Mouse (Mus musculus): ENCODE data around the gene Snrpn. TPM values are rescaled to one million over a fixed set of nuclear protein-coding genes. Genes with fewer than 3 reads are reported as not detected.

Snrpn gene
- polyA plus RNA-seq, 1 experiment from 2014 or later = 37.4 TPM

DNA sequence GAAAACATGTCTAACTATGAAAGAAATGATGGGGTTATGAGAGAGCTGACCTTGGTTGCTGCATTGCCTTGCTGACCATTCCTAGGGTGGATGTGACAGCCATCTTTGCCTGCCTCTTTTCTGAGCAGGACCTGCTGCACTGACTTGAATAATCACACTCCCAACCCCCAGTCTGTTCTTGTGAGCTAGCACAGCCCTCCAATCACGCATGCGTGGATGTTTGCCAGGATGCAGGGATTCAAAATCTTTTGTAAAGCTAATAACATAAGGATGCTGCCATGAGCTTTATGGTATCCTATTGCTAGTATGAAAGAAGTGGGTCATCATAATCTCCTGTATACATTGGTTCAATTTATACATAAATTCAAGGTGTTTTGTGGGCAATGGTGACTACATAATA lies 63.7 kb downstream of the Snrpn start:
- 56% methylated on average over 2 of the region's 2 CpGs for WGBS
- ATAC-seq (ENCODE audit: insufficient read depth) (no peak), DNase-seq (no peak)
- no peak for TF ChIP-seq CTCF (IDR thresholded peaks at IDR 0.05; ENCODE audit: low read depth)
- Histone ChIP-seq H3K27ac (ENCODE audit: low read depth) (no peak overlapping the region), H3K27me3 (ENCODE audit: insufficient read depth, low read length) (no peaks in the 10 kb centered on the region), H3K9ac (no peak overlapping the region), H3K4me2 (no peak overlapping the region), H3K4me1 (ENCODE audit: insufficient read depth) (no peaks in the 10 kb centered on the region), H3K36me3 (ENCODE audit: insufficient read depth) (no peaks in the 10 kb centered on the region), H3K4me3 (ENCODE audit: low read depth, low read length) (no peak overlapping the region), H3K9me3 (ENCODE audit: low read depth, low read length) (no peaks in the 10 kb centered on the region)

DNA sequence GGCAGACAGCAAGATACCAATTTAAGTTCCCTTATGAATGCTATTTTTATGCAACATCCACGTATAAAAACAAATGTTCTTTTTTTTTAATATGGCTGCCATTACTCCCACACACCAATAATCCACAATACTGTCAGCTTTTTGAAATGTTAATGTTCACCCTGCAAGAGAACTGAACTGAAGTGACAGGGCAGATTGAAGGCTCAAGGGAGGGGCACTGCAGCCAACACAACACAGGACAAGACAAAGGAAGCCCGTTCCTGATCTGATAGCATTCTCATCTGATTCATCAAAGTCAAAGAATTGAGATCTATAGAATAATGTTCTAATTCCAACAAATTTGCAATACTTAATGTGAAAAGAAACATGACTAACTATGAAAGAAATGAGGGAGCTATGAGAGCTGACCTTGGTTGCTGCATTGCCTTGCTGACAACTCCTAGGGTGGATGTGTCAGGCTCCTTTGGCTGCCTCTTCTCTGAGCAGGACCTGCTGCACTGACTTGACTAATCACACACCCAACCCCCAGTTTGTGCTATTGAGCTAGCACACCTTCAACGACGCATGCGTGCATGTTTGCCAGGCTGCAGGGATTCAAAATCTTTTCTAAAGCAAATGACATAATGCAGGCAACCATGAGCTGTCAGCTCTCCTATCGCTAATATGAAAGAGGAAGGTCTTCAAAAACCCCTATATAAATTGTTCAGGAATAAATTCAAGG lies 92.4 kb downstream of the Snrpn start:
- Histone ChIP-seq H3K4me3 (ENCODE audit: low read depth, low read length) (no peak overlapping the region), H3K9ac (no peak overlapping the region), H3K9me3 (ENCODE audit: low read depth, low read length) (no peaks in the 10 kb centered on the region; the same call in 1 of the 2 replicates), H3K27ac (ENCODE audit: low read depth) (no peak overlapping the region), H3K4me2 (no peak overlapping the region), H3K4me1 (ENCODE audit: insufficient read depth) (no peaks in the 10 kb centered on the region), H3K36me3 (ENCODE audit: insufficient read depth) (no peaks in the 10 kb centered on the region), H3K27me3 (ENCODE audit: insufficient read depth, low read length) (no peaks in the 10 kb centered on the region)
- ATAC-seq (ENCODE audit: insufficient read depth) = no peak
- no peak for TF ChIP-seq CTCF (IDR thresholded peaks at IDR 0.05; ENCODE audit: low read depth)
- 71% methylated on average over 6 of the region's 6 CpGs for WGBS
- no peak for DNase-seq

DNA sequence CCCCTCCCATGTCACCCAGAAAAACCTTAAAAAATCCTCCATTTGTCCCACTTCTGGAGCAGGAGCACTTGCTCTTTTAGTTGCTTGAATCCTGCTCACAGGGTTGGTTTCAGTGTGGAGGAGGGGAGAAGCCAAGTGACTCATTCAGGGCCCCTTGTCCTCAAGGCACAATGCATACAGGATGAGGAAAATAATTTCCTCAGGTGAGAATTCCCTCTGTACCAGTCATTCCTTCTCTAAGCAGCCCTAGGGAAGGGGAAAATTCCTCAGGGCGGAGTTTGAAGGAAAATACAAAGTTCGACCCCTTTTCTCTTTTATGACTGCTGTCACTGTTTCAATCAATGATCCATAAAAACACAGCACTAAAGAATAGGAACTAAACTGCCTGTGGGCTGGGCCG lies 126.8 kb downstream of the Snrpn start:
- no peak overlapping the region for H3K4me2 ChIP-seq
- TF ChIP-seq CTCF (IDR thresholded peaks at IDR 0.05; ENCODE audit: low read depth) = no peak
- H3K9me3 ChIP-seq (ENCODE audit: low read depth, low read length) = no peaks in the 10 kb centered on the region
- DNase-seq = no peak
- H3K9ac ChIP-seq = no peak overlapping the region
- ATAC-seq (ENCODE audit: insufficient read depth) = no peak
- no peaks in the 10 kb centered on the region for H3K4me1 ChIP-seq (ENCODE audit: insufficient read depth)
- H3K36me3 ChIP-seq (ENCODE audit: insufficient read depth) = no peaks in the 10 kb centered on the region
- WGBS = 83% methylated on average over 3 of the region's 3 CpGs
- no peaks in the 10 kb centered on the region for H3K27me3 ChIP-seq (ENCODE audit: insufficient read depth, low read length)
- H3K4me3 ChIP-seq (ENCODE audit: low read depth, low read length) = no peak overlapping the region
- no peak overlapping the region for H3K27ac ChIP-seq (ENCODE audit: low read depth)

DNA sequence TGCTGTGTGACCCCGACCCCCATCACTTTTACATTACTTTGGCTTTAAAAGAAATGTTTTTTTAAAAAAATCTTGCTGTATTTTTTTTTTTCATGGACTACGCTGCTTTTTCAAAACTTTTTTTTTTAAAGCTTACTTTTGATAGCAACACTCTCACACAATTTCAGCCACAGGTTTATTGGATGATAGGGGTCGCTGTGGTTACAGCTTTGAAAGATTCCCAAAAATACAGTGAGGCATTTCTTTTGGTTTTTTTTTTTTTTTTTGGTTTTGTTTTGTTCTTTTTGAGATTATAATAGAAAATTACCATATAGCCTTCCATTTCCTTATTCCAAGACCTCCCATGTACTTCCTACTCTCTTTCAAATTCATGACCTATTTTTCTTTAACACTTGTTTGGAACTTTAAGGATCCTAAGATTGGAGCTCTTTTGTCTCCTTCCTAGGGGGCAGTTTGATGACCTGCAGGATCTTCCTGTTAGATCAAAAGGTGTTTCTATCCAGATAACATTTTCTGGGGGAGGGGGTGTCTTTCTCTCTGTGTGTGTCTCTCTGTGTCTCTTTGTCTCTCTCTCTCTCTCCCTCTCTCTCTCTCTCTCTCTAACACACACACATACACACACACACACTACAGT lies 132.2 kb downstream of the Snrpn start:
- 0 out of 2 replicates have a peak, but pooled peaks have one; percentile 5 for TF ChIP-seq CTCF (IDR thresholded peaks at IDR 0.05; ENCODE audit: low read depth)
- no peak for ATAC-seq (ENCODE audit: insufficient read depth)
- H3K4me3 ChIP-seq (ENCODE audit: low read depth, low read length) = no peak overlapping the region
- 45% methylated on average over 3 of the region's 3 CpGs for WGBS
- DNase-seq = peak; percentile 32
- H3K4me1 ChIP-seq (ENCODE audit: insufficient read depth) = no peaks in the 10 kb centered on the region
- H3K27ac ChIP-seq (ENCODE audit: low read depth) = no peak overlapping the region
- no peaks in the 10 kb centered on the region for H3K27me3 ChIP-seq (ENCODE audit: insufficient read depth, low read length)
- no peak overlapping the region for H3K4me2 ChIP-seq
- no peak overlapping the region for H3K9ac ChIP-seq
- H3K9me3 ChIP-seq (ENCODE audit: low read depth, low read length) = peaks cover 21% of the 10 kb centered on the region; the same call in 1 of the 2 replicates
- no peaks in the 10 kb centered on the region for H3K36me3 ChIP-seq (ENCODE audit: insufficient read depth)

DNA sequence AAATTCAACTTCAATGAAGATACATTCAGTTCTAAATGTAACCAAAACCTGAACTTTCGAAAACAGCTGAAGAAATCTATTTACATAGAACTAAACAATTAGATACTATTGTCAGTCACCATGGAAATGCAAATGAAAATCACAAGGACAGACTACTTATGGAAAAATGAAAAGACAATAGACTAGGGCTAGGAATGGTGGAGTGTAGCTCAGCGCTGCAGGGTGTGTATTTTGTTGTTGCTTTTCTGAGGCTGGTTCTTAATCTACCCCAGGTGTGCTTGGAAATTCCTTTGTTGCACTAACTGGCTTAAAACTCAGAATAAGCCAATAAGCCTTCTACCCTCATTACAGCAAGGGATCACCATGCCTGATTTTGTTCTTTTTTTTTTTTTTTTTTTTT lies 133.8 kb downstream of the Snrpn start:
- H3K4me1 ChIP-seq (ENCODE audit: insufficient read depth) = no peaks in the 10 kb centered on the region
- no peaks in the 10 kb centered on the region for H3K36me3 ChIP-seq (ENCODE audit: insufficient read depth)
- H3K9ac ChIP-seq = no peak overlapping the region
- TF ChIP-seq CTCF (IDR thresholded peaks at IDR 0.05; ENCODE audit: low read depth) = no peak
- DNase-seq (no peak), ATAC-seq (ENCODE audit: insufficient read depth) (no peak)
- no peaks in the 10 kb centered on the region for H3K27me3 ChIP-seq (ENCODE audit: insufficient read depth, low read length)
- peaks cover 23% of the 10 kb centered on the region; the same call in 1 of the 2 replicates for H3K9me3 ChIP-seq (ENCODE audit: low read depth, low read length)
- H3K4me2 ChIP-seq = no peak overlapping the region
- 52% methylated on average over 2 of the region's 2 CpGs for WGBS
- no peak overlapping the region for H3K27ac ChIP-seq (ENCODE audit: low read depth)
- H3K4me3 ChIP-seq (ENCODE audit: low read depth, low read length) = no peak overlapping the region

DNA sequence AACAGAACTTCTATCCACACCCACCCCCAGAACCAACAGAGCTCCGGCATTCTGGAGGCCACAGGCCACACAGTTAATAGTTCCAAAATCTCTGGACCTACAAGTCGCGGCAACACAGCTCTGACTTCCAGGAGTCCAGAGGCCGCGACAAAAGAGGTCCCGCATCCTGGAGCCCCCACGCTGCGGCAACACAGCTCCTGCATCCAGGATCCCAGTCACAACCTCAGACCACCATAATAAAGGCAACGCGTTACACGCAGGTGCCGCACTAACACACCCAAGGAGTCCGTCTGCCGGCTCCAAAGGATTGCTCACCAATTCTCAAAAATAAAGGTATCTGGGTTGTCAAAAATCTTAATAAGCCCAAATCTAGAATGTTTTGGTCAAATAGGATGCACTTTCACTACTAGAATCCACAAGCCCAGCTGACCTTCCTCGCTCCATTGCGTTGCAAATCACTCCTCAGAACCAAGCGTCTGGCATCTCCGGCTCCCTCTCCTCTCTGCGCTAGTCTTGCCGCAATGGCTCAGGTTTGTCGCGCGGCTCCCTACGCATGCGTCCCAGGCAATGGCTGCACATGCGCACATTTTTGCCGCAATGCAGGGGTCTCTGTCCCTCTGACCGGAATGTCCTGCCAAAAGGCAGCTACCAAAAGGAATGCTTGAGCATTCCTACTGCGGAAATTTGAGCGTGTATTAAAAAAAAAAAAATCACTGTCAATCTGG lies 135.3 kb downstream of the Snrpn start, which contains the start of the genes Snurf and Gm38393:
Gene Snurf, minus strand, starts transcription at position 444 of the 725 bp plus-strand sequence.
Gene Gm38393, minus strand, starts transcription at position 459 of the 725 bp plus-strand sequence.
- H3K4me2 ChIP-seq = peak within 1 kb of the TSS; percentile 62
- DNase-seq (peak; percentile 82), ATAC-seq (ENCODE audit: insufficient read depth) (peak; percentile 87)
- H3K9ac ChIP-seq = peak within 1 kb of the TSS; percentile 57
- no peaks in the 10 kb centered on the region for H3K4me1 ChIP-seq (ENCODE audit: insufficient read depth)
- no peaks in the 10 kb centered on the region for H3K36me3 ChIP-seq (ENCODE audit: insufficient read depth)
- no peak for TF ChIP-seq CTCF (IDR thresholded peaks at IDR 0.05; ENCODE audit: low read depth)
- peaks cover 23% of the 10 kb centered on the region; the same call in 1 of the 2 replicates for H3K9me3 ChIP-seq (ENCODE audit: low read depth, low read length)
- peak within 1 kb of the TSS; percentile 52 for H3K4me3 ChIP-seq (ENCODE audit: low read depth, low read length)
- H3K27me3 ChIP-seq (ENCODE audit: insufficient read depth, low read length) = no peaks in the 10 kb centered on the region
- H3K27ac ChIP-seq (ENCODE audit: low read depth) = peak within 1 kb of the TSS; percentile 63; the same call in 1 of the 2 replicates
- 51% methylated on average over 30 of the region's 30 CpGs for WGBS

All from lung, embryonic 14.5 days (tissue).